In genomic region chr12:104851711-104852508, GRCm38 (mm10) we compare ENCODE assay signal across 8 mouse cellular contexts. TPM values are rescaled to one million over a fixed set of nuclear protein-coding genes. Genes with fewer than 3 reads are reported as not detected.
DNase-seq lines count a peak whose midpoint lies in the region; ATAC-seq and TF ChIP-seq lines count a peak whose summit lies in the region.

No protein-coding gene starts in this region.

- peak; percentile 96 for DNase-seq in heart, adult 11 months
- no peak for DNase-seq in heart, adult 8-10 months (ENCODE audit: low spot score)
- peak; percentile 83 for DNase-seq in embryo, embryonic 10 days (ENCODE audit: low spot score)
- peak; percentile 65 for DNase-seq in kidney, adult 11 months
- DNase-seq in liver, embryonic 14.5 days (ENCODE audit: low read depth in 3 of 3, low spot score in 3 of 3): peak in 1 of 3 experiments; percentile 14
- DNase-seq in frontal cortex, adult 2 months (ENCODE audit: extremely low spot score in 1 of 2, low spot score in 1 of 2): no peak

- 29% methylated on average over 16 of the region's 16 CpGs for WGBS in liver, embryonic 14.5 days (ENCODE audit: insufficient replicate concordance)
- WGBS in neural tube, embryonic 14.5 days: 31% methylated on average over 16 of the region's 16 CpGs

- H3K27ac ChIP-seq in liver, embryonic 14.5 days: no peak overlapping the region
- no peak overlapping the region for H3K27ac ChIP-seq in neural tube, embryonic 14.5 days (ENCODE audit: low read depth, low read length)

- H3K36me3 ChIP-seq in liver, embryonic 14.5 days (replicated peaks; ENCODE audit: control insufficient read depth, insufficient read depth, low read depth): no peaks in the 10 kb centered on the region
- no peaks in the 10 kb centered on the region for H3K36me3 ChIP-seq in neural tube, embryonic 14.5 days (ENCODE audit: control insufficient read depth, insufficient read depth, low read length)

- no peak overlapping the region for H3K9ac ChIP-seq in liver, embryonic 14.5 days (replicated peaks)
- H3K9ac ChIP-seq in neural tube, embryonic 14.5 days (replicated peaks; ENCODE audit: low read depth, low read length): no peak overlapping the region

- ATAC-seq in granulocyte monocyte progenitor cell, adult 5-6 weeks (replicated peaks; ENCODE audit: poor library complexity, severe bottlenecking): peak; percentile 61
- ATAC-seq in liver, embryonic 14.5 days (ENCODE audit: insufficient read depth): peak; percentile 58
- ATAC-seq in neural tube, embryonic 14.5 days (ENCODE audit: low read depth): peak; percentile 80

- H3K4me3 ChIP-seq in liver, embryonic 14.5 days (ENCODE audit: insufficient read depth in 1 of 2, low read depth in 2 of 2, low read length in 2 of 2): no peak overlapping the region
- H3K4me3 ChIP-seq in neural tube, embryonic 14.5 days (ENCODE audit: low read depth, low read length): no peak overlapping the region

- TF ChIP-seq CTCF in liver, embryonic 14.5 days (IDR thresholded peaks at IDR 0.05; ENCODE audit: low read depth): no peak

- no peaks in the 10 kb centered on the region for H3K27me3 ChIP-seq in liver, embryonic 14.5 days (ENCODE audit: control insufficient read depth, insufficient read depth, low read length)
- H3K27me3 ChIP-seq in neural tube, embryonic 14.5 days (ENCODE audit: control insufficient read depth, insufficient read depth, low read length): no peaks in the 10 kb centered on the region

- peak overlapping the region; percentile 31 for H3K4me2 ChIP-seq in liver, embryonic 14.5 days (ENCODE audit: low read depth)
- no peak overlapping the region for H3K4me2 ChIP-seq in neural tube, embryonic 14.5 days (ENCODE audit: low read depth, low read length)

- no peaks in the 10 kb centered on the region for H3K9me3 ChIP-seq in liver, embryonic 14.5 days (ENCODE audit: control insufficient read depth, low read length)
- no peaks in the 10 kb centered on the region for H3K9me3 ChIP-seq in neural tube, embryonic 14.5 days (ENCODE audit: control insufficient read depth, low read length)

- H3K4me1 ChIP-seq in liver, embryonic 14.5 days (replicated peaks; ENCODE audit: control insufficient read depth in 2 of 2, insufficient read depth in 2 of 2, low read length in 1 of 2): peaks cover 0 to 3% of the 10 kb centered on the region in 2 experiments; a peak in 2 of 4 replicates
- no peaks in the 10 kb centered on the region for H3K4me1 ChIP-seq in neural tube, embryonic 14.5 days (ENCODE audit: control insufficient read depth, insufficient read depth, low read length)

- no peak for TF ChIP-seq EP300 in liver, embryonic 14.5 days (IDR thresholded peaks at IDR 0.05; ENCODE audit: low read depth)

RNA-seq across cellular contexts. Expression of gene Clmn, which starts 13.0 kb away (rescaled TPM):
- 1 to 10 TPM; 1.8 to 2.4 (median 2.1) TPM for total RNA-seq in heart, adult 8-10 months (2022)
- total RNA-seq in granulocyte monocyte progenitor cell, adult 5-6 weeks (2014; fragmentation: Nextera tagmentation): 0.84 TPM in 1 of 2 replicates, not detected in the other
- total RNA-seq in granulocyte monocyte progenitor cell, adult 5-6 weeks (2017): not detected in 2 replicates
- polyA plus RNA-seq in liver, embryonic 14.5 days (2012; rRNA removed): 0.27 and 0.33 TPM in 2 replicates
- 0.32 and 0.39 TPM in 2 replicates for polyA plus RNA-seq in liver, embryonic 14.5 days (2014; fragmentation: Nextera tagmentation; extraction: Ambion mirVana)
- polyA plus RNA-seq in neural tube, embryonic 14.5 days (2014; fragmentation: Nextera tagmentation; extraction: Ambion mirVana): 0.79 and 1.7 TPM in 2 replicates
- polyA plus RNA-seq in frontal cortex, adult 2 months (2012; rRNA removed): 12.9 and 14.4 TPM in 2 replicates

Comparison
In these comparisons a context has a peak if more than half of its experiments do, and no peak if none do; other contexts are left out.
1. DNase-seq: peak in heart, adult 11 months (single experiment), embryo, embryonic 10 days (single experiment) and kidney, adult 11 months (single experiment); none in heart, adult 8-10 months (single experiment) and frontal cortex, adult 2 months (0 of 2).
2. Peak in every context shown above with its lines, with median percentiles within 50 percentile points of each other: ATAC-seq.